Mouse (Mus musculus) heart, embryonic 16.5 days (tissue): ENCODE results near the gene Vav2. TPM values are rescaled to one million over a fixed set of nuclear protein-coding genes. Genes with fewer than 3 reads are reported as not detected.

ENCODE experiments used
- ATAC-seq: fragments of 200-750 bp; cut with Nextera tagmentation; replicated peaks from 2 replicates; pipeline ENCODE4 v1.8.0; 2017; ENCODE audit warnings: moderate number of reproducible peaks; ENCODE audit not compliant: insufficient read depth, low FRiP score; ENCODE audit errors: extremely low read depth
- H3K27ac ChIP-seq: fragments of 300-500 bp; sonication (generic); 2 replicates; pipeline ENCODE4 v1.5.1; 2014; ENCODE audit warnings: mild to moderate bottlenecking, low read length, control low read depth, moderate library complexity
- H3K27me3 ChIP-seq: fragments of 300-500 bp; sonication (generic); 2 replicates; pipeline ENCODE4 v1.6.1; 2014; ENCODE audit warnings: low read length, mixed read lengths; ENCODE audit not compliant: control insufficient read depth, insufficient read depth
- H3K36me3 ChIP-seq: fragments of 300-500 bp; sonication (generic); 2 replicates; pipeline ENCODE4 v1.6.1; 2014; ENCODE audit not compliant: control insufficient read depth, insufficient read depth
- H3K4me1 ChIP-seq: fragments of 300-500 bp; sonication (generic); 2 replicates; pipeline ENCODE4 v1.6.1; 2014; ENCODE audit warnings: low read length, mixed read lengths; ENCODE audit not compliant: control insufficient read depth, insufficient read depth
- H3K4me2 ChIP-seq: fragments of 300-500 bp; sonication (generic); 2 replicates; pipeline ENCODE4 v1.6.1; 2014; ENCODE audit warnings: low read depth, mild to moderate bottlenecking, control low read depth, low read length
- H3K4me3 ChIP-seq: fragments of 300-500 bp; sonication (generic); 2 replicates; pipeline ENCODE4 v1.5.1; 2014; ENCODE audit warnings: mild to moderate bottlenecking, control low read depth, low read length
- H3K9ac ChIP-seq: fragments of 300-500 bp; sonication (generic); 2 replicates; pipeline ENCODE4 v1.6.1; 2014; ENCODE audit warnings: low read length, control low read depth
- H3K9me3 ChIP-seq: fragments of 300-500 bp; sonication (generic); replicated peaks from 2 replicates; pipeline ENCODE4 v1.6.1; 2016; ENCODE audit warnings: low read length; ENCODE audit not compliant: control insufficient read depth
- WGBS: fragments of 180-500 bp; shearing (Covaris S2); extraction: QIAGEN DNeasy Blood & Tissue Kit; methylation state at CpG from one replicate; pipeline ENCODE4 v1.1.7; 2014; 5-methylcytosine and 5-hydroxymethylcytosine counted together
- polyA plus RNA-seq: library from polyadenylated mRNA; unstranded; fragments of >200 nt; fragmentation: Nextera tagmentation; extraction: Ambion mirVana; gene quantifications from 2 replicates; pipeline ENCODE4 v1.2.1, GENCODE M21; 2015

Gene Vav2
- polyA plus RNA-seq, 1 experiment from 2014 or later = 2.6 TPM

DNA sequence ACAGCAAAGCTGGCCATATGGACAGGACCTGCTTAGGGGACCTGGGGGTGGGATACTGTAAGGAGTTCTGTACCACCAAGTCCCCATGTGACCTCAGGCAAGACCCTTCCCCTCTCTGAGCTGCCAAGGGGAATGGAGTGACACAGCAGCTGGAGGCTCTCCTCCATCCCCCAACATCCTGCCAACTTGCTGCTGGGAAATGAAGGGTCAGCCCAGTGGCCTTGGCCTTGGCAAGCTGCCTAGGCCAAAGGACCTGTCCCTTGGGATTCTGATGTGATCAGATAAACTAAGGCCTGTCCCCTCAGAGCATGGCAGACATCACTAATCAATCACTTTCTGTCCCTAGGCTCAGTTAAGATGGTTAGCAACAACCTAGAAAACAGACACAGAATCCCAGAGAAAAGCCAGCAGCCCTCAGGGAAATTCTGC is 98.2 kb downstream of the Vav2 start:
- ATAC-seq = no peak
- H3K27ac ChIP-seq = no peak overlapping the region
- H3K9ac ChIP-seq = no peak overlapping the region
- peaks cover 37% of the 10 kb centered on the region for H3K4me1 ChIP-seq
- H3K9me3 ChIP-seq = no peaks in the 10 kb centered on the region
- no peak overlapping the region for H3K4me2 ChIP-seq
- no peaks in the 10 kb centered on the region for H3K27me3 ChIP-seq
- no peaks in the 10 kb centered on the region for H3K36me3 ChIP-seq
- no peak overlapping the region for H3K4me3 ChIP-seq

DNA sequence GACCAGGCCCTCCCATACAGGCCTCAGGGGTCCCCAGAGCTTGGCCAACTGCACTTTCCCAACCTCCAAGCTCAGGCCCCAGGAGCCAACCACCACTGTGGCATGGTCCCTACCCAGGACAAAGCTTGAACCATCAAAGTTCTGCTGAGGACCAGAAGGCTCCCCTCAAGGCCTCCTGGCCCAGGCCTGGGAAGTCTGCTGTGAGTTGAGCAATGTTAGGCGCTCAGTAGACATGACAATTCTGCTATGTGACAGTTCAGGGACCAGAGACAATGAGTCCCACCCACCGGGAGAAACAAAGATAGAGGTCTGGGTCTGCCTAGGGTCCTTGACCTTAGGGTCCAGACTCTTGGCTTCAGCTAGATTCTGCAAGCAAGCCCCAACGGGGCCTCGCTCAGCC is 98.9 kb downstream of the Vav2 start:
- Histone ChIP-seq H3K4me1 (peaks cover 37% of the 10 kb centered on the region), H3K27me3 (no peaks in the 10 kb centered on the region), H3K36me3 (no peaks in the 10 kb centered on the region), H3K4me3 (no peak overlapping the region), H3K9me3 (no peaks in the 10 kb centered on the region), H3K4me2 (no peak overlapping the region), H3K9ac (0 out of 2 replicates have a peak overlapping the region, but pooled peaks have one; percentile 7), H3K27ac (0 out of 2 replicates have a peak overlapping the region, but pooled peaks have one; percentile 27)
- 66% methylated on average over 4 of the region's 4 CpGs for WGBS
- ATAC-seq = no peak

DNA sequence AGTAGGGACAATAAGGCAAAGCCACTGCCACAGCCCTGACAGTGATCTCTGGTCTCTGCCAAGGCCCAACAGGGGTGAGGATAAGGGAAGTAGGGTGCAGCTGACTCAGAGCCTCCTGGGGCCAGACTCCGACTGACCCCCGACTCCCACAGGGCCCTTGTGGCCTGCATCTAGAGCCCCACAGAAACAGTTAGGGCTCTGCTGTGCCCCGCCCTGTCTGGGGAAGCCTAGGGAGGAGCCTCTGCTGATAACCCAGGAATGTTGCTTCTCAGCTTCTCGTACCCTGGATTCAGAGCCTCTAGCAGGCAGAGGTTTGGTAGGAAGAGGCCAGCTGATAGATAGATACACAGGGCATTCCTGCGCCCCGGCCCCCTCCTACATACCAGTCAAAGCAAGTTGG is 99.8 kb downstream of the Vav2 start:
- no peak overlapping the region for H3K4me2 ChIP-seq
- peak overlapping the region; percentile 21; the same call in 1 of the 2 replicates for H3K27ac ChIP-seq
- ATAC-seq = peak; percentile 49
- H3K4me3 ChIP-seq = no peak overlapping the region
- 13% methylated on average over 6 of the region's 6 CpGs for WGBS
- peaks cover 37% of the 10 kb centered on the region for H3K4me1 ChIP-seq
- no peaks in the 10 kb centered on the region for H3K27me3 ChIP-seq
- H3K36me3 ChIP-seq = no peaks in the 10 kb centered on the region
- no peaks in the 10 kb centered on the region for H3K9me3 ChIP-seq
- 0 out of 2 replicates have a peak overlapping the region, but pooled peaks have one; percentile 45 for H3K9ac ChIP-seq

DNA sequence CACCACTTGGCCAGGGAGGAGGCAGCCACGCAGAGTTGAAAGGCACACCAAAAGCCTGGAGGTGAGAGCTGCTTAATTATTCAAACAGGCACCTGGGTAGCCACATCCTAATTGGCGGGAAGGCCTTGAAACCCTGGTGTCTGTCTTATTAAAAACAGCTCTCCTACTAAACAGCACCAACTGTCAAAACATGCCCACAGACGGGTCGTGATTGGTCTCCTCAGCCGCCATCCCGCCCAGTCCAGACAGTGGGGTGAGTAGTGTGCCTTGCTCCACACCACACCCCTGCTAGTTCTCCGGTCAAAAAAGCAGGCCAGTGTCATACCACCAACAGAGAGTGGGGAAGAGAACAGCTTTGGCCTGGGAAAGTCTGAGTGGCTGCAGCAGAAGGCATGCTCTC is 100.5 kb downstream of the Vav2 start:
- Histone ChIP-seq H3K36me3 (no peaks in the 10 kb centered on the region), H3K9me3 (no peaks in the 10 kb centered on the region), H3K9ac (no peak overlapping the region), H3K4me2 (no peak overlapping the region), H3K27ac (no peak overlapping the region), H3K4me1 (peaks cover 37% of the 10 kb centered on the region), H3K4me3 (no peak overlapping the region), H3K27me3 (no peaks in the 10 kb centered on the region)
- no peak for ATAC-seq
- WGBS = 79% methylated on average over 7 of the region's 7 CpGs

DNA sequence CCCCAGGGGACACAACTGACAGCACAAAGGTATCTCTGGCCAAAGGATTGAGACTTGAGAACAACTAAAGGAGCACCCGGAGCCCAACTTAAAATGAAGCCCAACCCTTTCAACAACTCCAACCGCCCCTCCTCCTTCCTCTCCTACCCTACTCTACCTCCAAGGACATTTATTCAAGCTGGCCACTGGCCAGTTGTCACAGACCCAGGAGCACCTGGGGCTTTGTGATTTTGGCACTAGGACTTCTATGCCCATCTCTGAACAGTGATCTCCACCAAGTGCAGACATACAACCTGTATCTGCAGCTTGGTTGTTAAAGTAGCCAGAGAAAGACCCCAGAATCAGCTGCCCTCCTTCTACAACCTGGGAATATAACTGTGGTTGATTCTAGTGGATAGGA is 102.1 kb downstream of the Vav2 start:
- Histone ChIP-seq H3K4me2 (no peak overlapping the region), H3K27me3 (no peaks in the 10 kb centered on the region), H3K4me3 (no peak overlapping the region), H3K36me3 (no peaks in the 10 kb centered on the region), H3K9me3 (no peaks in the 10 kb centered on the region), H3K4me1 (peaks cover 37% of the 10 kb centered on the region), H3K9ac (no peak overlapping the region), H3K27ac (peak overlapping the region; percentile 4; the same call in 1 of the 2 replicates)
- 0 out of 2 replicates have a peak, but pooled peaks have one; percentile 12 for ATAC-seq
- 13% methylated on average over 2 of the region's 2 CpGs for WGBS

DNA sequence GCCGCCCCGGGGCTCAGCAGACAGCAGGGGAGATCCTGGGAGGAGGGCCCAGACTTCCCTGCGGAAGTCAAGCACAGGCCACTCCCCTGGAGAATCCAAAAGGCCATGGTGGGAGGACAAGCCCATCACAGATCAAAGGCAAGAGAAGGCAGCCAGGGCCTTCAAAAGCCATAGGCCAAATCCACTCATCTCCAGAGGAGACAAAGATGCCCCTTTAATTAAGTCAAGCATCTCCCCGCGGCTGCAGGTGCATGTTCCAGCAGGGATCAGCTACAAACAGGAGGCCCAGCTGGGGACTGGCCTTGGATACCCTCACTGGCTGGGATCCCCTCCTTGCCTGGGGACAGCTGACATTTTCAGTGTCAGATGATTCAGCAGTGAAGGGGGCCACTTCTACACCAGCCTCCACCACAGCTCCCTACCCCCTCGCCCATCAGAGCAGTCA is 105.4 kb downstream of the Vav2 start:
- Histone ChIP-seq H3K9me3 (no peaks in the 10 kb centered on the region), H3K27ac (no peak overlapping the region), H3K9ac (no peak overlapping the region), H3K4me2 (no peak overlapping the region), H3K4me3 (no peak overlapping the region), H3K27me3 (no peaks in the 10 kb centered on the region), H3K4me1 (peaks cover 11% of the 10 kb centered on the region), H3K36me3 (no peaks in the 10 kb centered on the region)
- WGBS = 55% methylated on average over 6 of the region's 6 CpGs
- ATAC-seq = no peak

DNA sequence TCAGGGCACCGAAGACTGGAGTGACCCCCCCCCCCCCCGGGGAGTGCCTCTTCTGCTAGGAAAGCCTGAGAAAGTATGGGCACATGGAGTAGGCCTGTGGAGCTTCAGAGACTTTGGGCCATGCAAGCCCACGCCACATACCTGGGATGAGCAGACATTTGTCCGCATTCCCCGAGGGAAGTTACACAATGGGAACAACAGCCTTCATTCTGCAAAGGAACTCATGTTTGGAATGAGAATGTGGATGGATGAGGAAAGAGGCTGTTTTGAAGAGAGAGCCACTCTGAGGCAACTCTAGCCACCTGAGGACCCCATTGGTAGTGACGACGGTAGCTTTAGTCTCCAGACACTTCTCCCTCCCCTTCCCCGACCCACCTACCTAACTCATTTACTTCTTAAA is 106.0 kb downstream of the Vav2 start:
- Histone ChIP-seq H3K4me1 (peaks cover 11% of the 10 kb centered on the region), H3K4me3 (no peak overlapping the region), H3K9me3 (no peaks in the 10 kb centered on the region), H3K27me3 (no peaks in the 10 kb centered on the region), H3K36me3 (no peaks in the 10 kb centered on the region), H3K4me2 (no peak overlapping the region), H3K27ac (no peak overlapping the region), H3K9ac (no peak overlapping the region)
- WGBS = 77% methylated on average over 8 of the region's 8 CpGs
- ATAC-seq = no peak

DNA sequence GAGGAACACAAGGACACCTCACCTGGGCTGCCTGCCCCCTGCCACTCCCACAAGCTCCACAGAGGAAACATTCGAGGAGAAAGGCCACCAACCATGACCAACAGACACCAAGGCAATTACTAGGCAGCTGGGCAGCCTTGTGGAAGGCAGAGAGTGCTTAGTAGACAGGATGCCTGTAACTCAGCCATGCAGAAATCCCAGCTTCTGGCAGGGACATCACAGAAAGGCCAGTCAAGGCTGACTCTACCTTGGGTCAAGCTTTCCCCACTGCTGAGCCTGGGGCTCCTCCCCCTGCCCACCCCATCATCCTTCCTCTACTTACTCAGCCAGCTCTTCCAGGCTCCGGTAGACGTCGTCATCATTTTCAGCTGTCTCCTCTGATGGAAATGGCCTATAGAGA is 108.2 kb downstream of the Vav2 start:
- no peak for ATAC-seq
- no peak overlapping the region for H3K4me3 ChIP-seq
- WGBS = 75% methylated on average over 4 of the region's 4 CpGs

DNA sequence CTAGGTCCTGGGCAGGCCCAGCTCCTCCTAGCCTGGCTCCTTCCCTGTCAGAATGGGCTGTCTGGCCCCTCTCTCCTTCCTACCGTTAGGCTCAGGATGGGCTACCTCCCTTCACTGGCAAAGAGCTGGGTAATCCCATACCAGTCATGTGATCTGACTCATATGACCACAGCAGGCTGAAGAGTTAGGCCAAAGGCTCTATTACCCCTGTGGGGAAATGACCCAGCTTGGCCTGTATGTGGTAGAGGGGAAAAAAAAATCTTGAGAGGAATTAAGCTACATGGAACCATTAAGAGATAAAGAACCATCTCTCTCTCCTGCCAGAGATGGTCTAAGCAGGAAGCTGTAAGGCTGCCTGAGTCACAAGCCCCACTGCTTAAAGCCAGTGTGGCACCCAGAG is 108.6 kb downstream of the Vav2 start:
- Histone ChIP-seq H3K27me3 (no peaks in the 10 kb centered on the region), H3K4me2 (no peak overlapping the region), H3K27ac (no peak overlapping the region), H3K9me3 (no peaks in the 10 kb centered on the region), H3K36me3 (no peaks in the 10 kb centered on the region), H3K4me1 (no peaks in the 10 kb centered on the region), H3K9ac (no peak overlapping the region), H3K4me3 (no peak overlapping the region)
- no peak for ATAC-seq
- WGBS = 31% methylated on average over 1 of the region's 1 CpGs

More for the DNA sequence above, 108.2 kb downstream of the Vav2 start:
- Histone ChIP-seq H3K9ac (no peak overlapping the region), H3K27ac (no peak overlapping the region), H3K4me2 (no peak overlapping the region), H3K27me3 (no peaks in the 10 kb centered on the region), H3K9me3 (no peaks in the 10 kb centered on the region), H3K4me1 (no peaks in the 10 kb centered on the region), H3K36me3 (no peaks in the 10 kb centered on the region)
